Mouse (Mus musculus): ENCODE data around the gene Pdss1. TPM values are rescaled to one million over a fixed set of nuclear protein-coding genes. Genes with fewer than 3 reads are reported as not detected.

The Pdss1 gene
- total RNA-seq (2012; rRNA removed) (32.4 and 42.1 TPM in 2 replicates), polyA plus RNA-seq (2012; ENCODE audit: insufficient read depth in 1 of 2, insufficient read length in 2 of 2, low read depth in 1 of 2, low replicate concordance in 2 of 2, missing spikeins in 1 of 2) (10 to 100 TPM in 1 of 2 experiments, not detected in 1; 35.1 TPM)

- peak; percentile 95 for DNase-seq (ENCODE audit: low read depth, low spot score)
- Histone ChIP-seq H3K4me3 (ENCODE audit: control insufficient read depth in 1 of 2, insufficient read depth in 1 of 2, low read depth in 2 of 2, low read length in 2 of 2) (peak within 1 kb of the TSS; percentile 78 to 99), H3K36me3 (ENCODE audit: control insufficient read depth in 1 of 2, insufficient read depth in 2 of 2, low read length in 2 of 2) (peaks cover 3 to 14% of the 10 kb centered on the region in 2 experiments; a peak in 3 of 4 replicates), H3K27me3 (ENCODE audit: control insufficient read depth in 1 of 2, insufficient read depth in 2 of 2, low read length in 2 of 2) (no peaks in the 10 kb centered on the region), H3K79me2 (ENCODE audit: control insufficient read depth, insufficient read depth, low read length, poor library complexity) (peaks cover 19% of the 10 kb centered on the region), H3K27ac (ENCODE audit: control insufficient read depth, low read depth, low read length) (peak within 1 kb of the TSS; percentile 85), H3K4me1 (ENCODE audit: control insufficient read depth in 1 of 2, insufficient read depth in 2 of 2, low read length in 2 of 2) (peaks cover 3 to 5% of the 10 kb centered on the region in 2 experiments; a peak in 3 of 4 replicates), H3K9me3 (replicated peaks; ENCODE audit: insufficient read depth, low read length) (no peaks in the 10 kb centered on the region), H3K9ac (ENCODE audit: control insufficient read depth, low read depth, low read length, poor library complexity, severe bottlenecking) (peak within 1 kb of the TSS; percentile 95)
- TF ChIP-seq GABPA (IDR thresholded peaks at IDR 0.05; ENCODE audit: low read depth, low read length) (no peak), POLR2AphosphoS5 (IDR thresholded peaks at IDR 0.05; ENCODE audit: borderline replicate concordance, low read depth, low read length) (no peak), BHLHE40 (IDR thresholded peaks at IDR 0.05; ENCODE audit: borderline replicate concordance, low read depth, low read length) (peak; percentile 82), ZC3H11A (IDR thresholded peaks at IDR 0.05; ENCODE audit: low read depth, low read length) (no peak), CHD1 (IDR thresholded peaks at IDR 0.05; ENCODE audit: low read depth, low read length) (no peak), MXI1 (IDR thresholded peaks at IDR 0.05; ENCODE audit: low read depth, low read length) (peak; percentile 96), NELFE (IDR thresholded peaks at IDR 0.05; ENCODE audit: low read depth, low read length) (peak; percentile 88), MAFK (IDR thresholded peaks at IDR 0.05; ENCODE audit: borderline replicate concordance, low read depth, low read length) (no peak), KAT2A (conservative IDR thresholded peaks at IDR 0.05; ENCODE audit: low read depth, low read length) (peak; percentile 45; the same call in 1 of the 2 replicates), CTCF (IDR thresholded peaks at IDR 0.05 in 2 of 3, conservative IDR thresholded peaks at IDR 0.05 in 1 of 3; ENCODE audit: control insufficient read depth in 1 of 3, insufficient read depth in 1 of 3, low read depth in 2 of 3, low read length in 3 of 3, poor library complexity in 1 of 3, severe bottlenecking in 1 of 3) (no peak), TBP (IDR thresholded peaks at IDR 0.05; ENCODE audit: low read depth, low read length) (peak; percentile 96), ELF1 (IDR thresholded peaks at IDR 0.05; ENCODE audit: low read depth, low read length) (peak; percentile 82), NRF1 (IDR thresholded peaks at IDR 0.05; ENCODE audit: insufficient read depth, low read depth, low read length, poor library complexity, severe bottlenecking) (no peak), MYB (IDR thresholded peaks at IDR 0.05; ENCODE audit: low read depth, low read length) (peak; percentile 68; the same call in 1 of the 2 replicates), JUND (IDR thresholded peaks at IDR 0.05; ENCODE audit: low read depth, low read length) (no peak), SMC3 (IDR thresholded peaks at IDR 0.05; ENCODE audit: low read depth, low read length) (peak; percentile 3; the same call in 1 of the 2 replicates), EP300 (IDR thresholded peaks at IDR 0.05; ENCODE audit: low read depth in 1 of 2, low read length in 2 of 2) (no peak; a peak in 1 of 4 replicates), ETS1 (IDR thresholded peaks at IDR 0.05; ENCODE audit: low read depth, low read length) (0 out of 2 replicates have a peak, but pooled peaks have one; percentile 26), SIN3A (IDR thresholded peaks at IDR 0.05; ENCODE audit: low read length) (peak; percentile 50), HCFC1 (IDR thresholded peaks at IDR 0.05; ENCODE audit: low read depth, low read length) (peak; percentile 86), ZKSCAN1 (IDR thresholded peaks at IDR 0.05; ENCODE audit: low read depth, low read length) (no peak), POLR2AphosphoS2 (IDR thresholded peaks at IDR 0.05; ENCODE audit: low read length) (0 out of 2 replicates have a peak, but pooled peaks have one; percentile 57), MAZ (IDR thresholded peaks at IDR 0.05; ENCODE audit: low read depth, low read length) (no peak), RAD21 (IDR thresholded peaks at IDR 0.05; ENCODE audit: low read depth, low read length) (no peak), MYC (IDR thresholded peaks at IDR 0.05; ENCODE audit: low read depth, low read length) (peak; percentile 93), POLR2A (IDR thresholded peaks at IDR 0.05; ENCODE audit: control insufficient read depth in 1 of 2, insufficient read depth in 1 of 2, low read depth in 1 of 2, low read length in 2 of 2, poor library complexity in 1 of 2) (peak; percentile 77 to 98), ZNF384 (IDR thresholded peaks at IDR 0.05; ENCODE audit: low read depth, low read length) (no peak), E2F4 (IDR thresholded peaks at IDR 0.05; ENCODE audit: borderline replicate concordance, low read depth, low read length) (no peak), USF1 (IDR thresholded peaks at IDR 0.05; ENCODE audit: low read depth, low read length) (peak; percentile 15; the same call in 1 of the 2 replicates), MAX (IDR thresholded peaks at IDR 0.05; ENCODE audit: low read length) (peak; percentile 74), CHD2 (IDR thresholded peaks at IDR 0.05; ENCODE audit: low read length) (no peak), USF2 (IDR thresholded peaks at IDR 0.05; ENCODE audit: borderline replicate concordance in 1 of 2, insufficient read depth in 1 of 2, low read depth in 1 of 2, low read length in 2 of 2) (no peak), TAL1 (IDR thresholded peaks at IDR 0.05; ENCODE audit: low read length) (no peak), RCOR1 (IDR thresholded peaks at IDR 0.05; ENCODE audit: low read depth, low read length) (no peak)
Observed at GRCm38 (mm10) chr2:22895282-22896273, at the start of gene Pdss1. Gene Pdss1, plus strand, starts transcription at chr2:22895522.

All from MEL (cell line).